Mouse (Mus musculus) mouse trophoblast stem cell (cell line): ENCODE data around the gene Olfr392.

Source experiments
- in situ Hi-C, 2 experiments: fragments of 300-500 bp; cut with MseI, MboI; formaldehyde crosslinking; loops; 2 replicates in 1 of 2; 3 replicates in 1 of 2; pipeline ENCODE4 v1.15.1; 2025

Gene Olfr392

GRCm38 (mm10) chr11:73816949-73817348 is at the start of gene Olfr392:
Gene Olfr392 (minus strand): TSS chr11:73817049.
- in situ Hi-C loops, result no loop called here

- in situ Hi-C loops, result no loop called here
These were observed 34.5 kb upstream of the Olfr392 start, which contains the start of gene Olfr393 for GRCm38 (mm10) chr11:73851354-73851753. Gene Olfr393 (minus strand): TSS chr11:73851454.

GRCm38 (mm10) chr11:73802952-73803351 is 13.9 kb downstream of the Olfr392 start, which contains the start of gene Olfr391-ps:
Gene Olfr391-ps (minus strand): TSS chr11:73803052.
- in situ Hi-C loops, result no loop called here

- in situ Hi-C loops, result no loop called here
These were observed 34.2 kb downstream of the Olfr392 start, which contains the start of gene Olfr390 for GRCm38 (mm10) chr11:73782664-73783063. Gene Olfr390 (plus strand): TSS chr11:73782964.

DNA sequence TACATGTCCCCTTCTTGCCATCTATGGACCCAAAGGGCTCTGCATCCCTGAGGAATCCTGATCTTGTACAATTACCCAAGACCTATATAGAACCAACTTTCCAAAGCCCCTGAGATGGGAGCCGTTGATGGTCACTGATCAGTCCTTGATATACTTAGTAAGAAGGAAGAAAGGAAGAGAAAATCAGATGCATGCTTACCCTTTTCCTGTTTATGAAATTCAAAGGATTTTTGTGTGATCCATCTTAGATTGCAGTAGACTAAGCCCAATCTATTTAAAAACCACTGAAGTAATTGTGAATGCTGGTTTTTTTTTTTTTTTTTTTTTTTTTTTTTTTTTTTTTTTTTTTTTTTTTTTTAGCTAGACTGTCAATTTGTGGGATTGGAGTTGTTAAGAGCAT is 36.2 kb downstream of the Olfr392 start, which contains the start of gene Olfr389:
Gene Olfr389, minus strand, starts transcription at position 101 of the 400 bp plus-strand sequence.
- in situ Hi-C loops, result no loop called here
